Mouse (Mus musculus) G1E (cell line): Measurements from ENCODE around the gene Klk1b27. TPM values are rescaled to one million over a fixed set of nuclear protein-coding genes. Genes with fewer than 3 reads are reported as not detected.
"Not testable (repeated sequence)": the region's sequence is repeated elsewhere in the genome, so short reads cannot be mapped to it uniquely, and the experiment has no call there.

Experiments used
- ATAC-seq: 2 replicates; pipeline ENCODE4 v1.8.0; 2016; ENCODE audit warnings: mild to moderate bottlenecking; ENCODE audit not compliant: insufficient number of reproducible peaks, poor library complexity, low FRiP score, severe bottlenecking; ENCODE audit errors: extremely low read depth
- DNase-seq: peaks from one replicate; pipeline ENCODE4 v3.0.0; 2012; ENCODE audit warnings: low spot score
- H3K27me3 ChIP-seq: 2 replicates; pipeline ENCODE4 v1.6.1; 2012; ENCODE audit warnings: mild to moderate bottlenecking, low read length, inconsistent platforms; ENCODE audit not compliant: insufficient read depth
- H3K36me3 ChIP-seq: replicated peaks from 2 replicates; pipeline ENCODE3; 2012; ENCODE audit warnings: mild to moderate bottlenecking, inconsistent platforms
- H3K4me1 ChIP-seq: 2 replicates; pipeline ENCODE4 v1.6.1; 2012; ENCODE audit warnings: low read depth, low read length, inconsistent platforms, mixed read lengths; ENCODE audit not compliant: insufficient read depth
- H3K4me3 ChIP-seq: 2 replicates; pipeline ENCODE4 v1.5.1; 2012; ENCODE audit warnings: low read depth, mild to moderate bottlenecking, inconsistent platforms, low read length, moderate library complexity, mixed read lengths
- H3K9me3 ChIP-seq: replicated peaks from 2 replicates; pipeline ENCODE4 v1.6.1; 2012; ENCODE audit warnings: inconsistent platforms
- CTCF ChIP-seq: IDR thresholded peaks from 2 replicates; pipeline ENCODE4 v1.5.1; 2012; ENCODE audit warnings: low read depth, low read length, inconsistent platforms, mixed read lengths
- GATA1 ChIP-seq: IDR thresholded peaks from 2 replicates; pipeline ENCODE4 v1.6.1; 2012; ENCODE audit warnings: borderline replicate concordance, low read length, inconsistent platforms, mixed read lengths
- GATA2 ChIP-seq: IDR thresholded peaks from 2 replicates; pipeline ENCODE4 v1.6.1; 2012; ENCODE audit warnings: low read depth, low read length, inconsistent platforms, borderline replicate concordance
- POLR2AphosphoS5 ChIP-seq: IDR thresholded peaks from 2 replicates; pipeline ENCODE4 v1.6.1; 2012; ENCODE audit warnings: low read depth, low read length, inconsistent platforms; ENCODE audit not compliant: insufficient replicate concordance
- TAL1 ChIP-seq: conservative IDR thresholded peaks from 2 replicates; pipeline ENCODE4 v1.6.1; 2012; ENCODE audit warnings: low read depth, low read length, inconsistent platforms, mixed read lengths
- polyA plus RNA-seq: library from polyadenylated mRNA; stranded (reverse); fragments of >175 nt; gene quantifications from 2 replicates; pipeline ENCODE4 v1.2.3, GENCODE M21; 2012
- total RNA-seq, 2 experiments: library from RNA; stranded (forward) in 1 of 2; stranded (reverse) in 1 of 2; fragments of 200-1000 nt in 1 of 2; fragments of >200 nt in 1 of 2; fragmentation: Nextera tagmentation in 1 of 2; gene quantifications; 2 replicates each; pipeline ENCODE4 v1.2.3; 2014 to 2017

The Klk1b27 gene
- total RNA-seq (2014; fragmentation: Nextera tagmentation) (not detected in 2 replicates), total RNA-seq (2017) (0.16 TPM in 1 of 2 replicates, not detected in the other), polyA plus RNA-seq (not detected in 2 replicates)

DNA sequence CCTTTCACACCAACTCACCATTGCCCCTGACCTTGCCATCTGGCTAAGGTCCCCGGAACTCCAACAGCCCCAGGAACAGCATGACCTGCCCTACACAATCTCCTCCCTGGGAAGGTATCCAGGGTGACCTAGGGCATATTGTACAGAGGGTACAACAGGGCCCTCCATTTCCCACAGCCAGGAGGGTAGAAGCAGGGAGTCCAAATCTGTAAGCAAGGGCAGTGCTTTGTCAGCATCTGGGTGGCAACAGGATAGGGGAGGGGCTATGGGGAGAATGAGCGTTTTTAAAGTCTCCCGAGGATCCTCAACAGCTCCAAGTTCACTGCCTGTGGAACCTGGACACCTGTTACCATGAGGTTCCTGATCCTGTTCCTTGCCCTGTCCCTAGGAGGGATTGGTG, at the start of gene Klk1b27:
Gene Klk1b27 (plus strand): TSS at position 301 of the 400 bp plus-strand sequence.
- not testable (repeated sequence) for H3K9me3 ChIP-seq, H3K36me3 ChIP-seq, DNase-seq, ATAC-seq, H3K4me3 ChIP-seq, H3K27me3 ChIP-seq, H3K4me1 ChIP-seq

DNA sequence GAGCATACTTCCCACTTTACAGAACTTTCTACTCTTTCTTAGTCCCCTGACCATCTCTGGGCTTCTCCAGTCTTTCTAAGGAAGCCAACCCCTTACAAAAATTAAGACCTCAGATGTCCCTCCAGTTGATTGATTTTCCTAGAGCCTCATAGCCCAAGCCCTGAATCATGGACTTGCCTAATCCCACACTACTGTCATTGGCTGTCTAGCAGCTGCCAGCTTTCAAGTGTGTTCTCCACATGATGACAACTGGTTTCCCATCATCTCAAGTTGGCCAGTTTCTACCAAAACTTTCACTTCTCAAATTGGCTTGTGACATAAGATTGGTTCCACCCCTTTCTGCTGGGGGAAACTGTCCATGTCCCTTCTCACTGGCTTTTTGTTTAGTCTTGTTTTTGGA, 47.2 kb upstream of the Klk1b27 start:
- Histone ChIP-seq H3K4me1 (no peaks in the 10 kb centered on the region), H3K27me3 (no peaks in the 10 kb centered on the region), H3K4me3 (no peak overlapping the region), H3K36me3 (no peaks in the 10 kb centered on the region), H3K9me3 (no peaks in the 10 kb centered on the region)
- TF ChIP-seq TAL1 (no peak), GATA2 (no peak), POLR2AphosphoS5 (no peak), GATA1 (no peak), CTCF (no peak)
- no peak for ATAC-seq
- DNase-seq: no peak

DNA sequence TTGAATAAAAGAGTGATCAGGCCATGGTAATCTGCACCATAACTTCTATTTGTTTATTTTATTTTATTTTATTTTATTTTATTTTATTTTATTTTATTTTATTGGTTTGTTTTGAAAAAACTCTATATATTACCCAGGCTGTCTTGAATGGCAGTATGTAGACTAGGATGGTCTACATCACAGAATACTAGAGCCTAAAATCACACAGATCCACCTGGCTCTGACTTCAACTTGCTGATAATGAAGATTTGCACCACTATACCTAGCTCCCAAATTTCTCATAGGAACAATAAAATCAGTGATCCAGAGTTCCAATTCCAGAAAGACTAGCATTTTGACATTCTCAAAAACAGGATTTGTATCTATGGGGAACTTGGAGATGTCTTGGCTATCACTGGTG, 40.2 kb upstream of the Klk1b27 start, which contains the start of gene Klk1b26:
Gene Klk1b26 (plus strand): TSS at position 301 of the 400 bp plus-strand sequence.
- not testable (repeated sequence) for H3K27me3 ChIP-seq, H3K36me3 ChIP-seq

DNA sequence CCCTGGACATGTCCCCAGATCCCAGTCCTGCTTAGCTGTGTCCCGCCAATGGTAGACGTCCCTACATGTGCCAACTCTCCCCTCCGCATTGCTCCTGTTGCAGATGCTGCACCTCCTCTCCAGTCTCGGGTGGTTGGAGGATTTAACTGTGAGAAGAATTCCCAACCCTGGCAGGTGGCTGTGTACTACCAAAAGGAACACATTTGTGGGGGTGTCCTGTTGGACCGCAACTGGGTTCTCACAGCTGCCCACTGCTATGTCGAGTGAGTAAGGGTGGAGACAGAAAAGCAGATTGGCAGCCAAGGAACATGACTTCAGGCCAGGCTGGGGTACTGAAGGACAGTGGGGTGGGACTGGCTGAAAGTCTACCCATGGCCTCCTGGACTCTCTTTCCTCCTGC, 37.4 kb upstream of the Klk1b27 start:
- not testable (repeated sequence) for H3K4me3 ChIP-seq, DNase-seq, H3K36me3 ChIP-seq, H3K4me1 ChIP-seq, H3K9me3 ChIP-seq, H3K27me3 ChIP-seq, ATAC-seq

More for the DNA sequence above, 40.2 kb upstream of the Klk1b27 start, which contains the start of gene Klk1b26:
- H3K9me3 ChIP-seq, DNase-seq, H3K4me3 ChIP-seq, H3K4me1 ChIP-seq, ATAC-seq: not testable (repeated sequence)

DNA sequence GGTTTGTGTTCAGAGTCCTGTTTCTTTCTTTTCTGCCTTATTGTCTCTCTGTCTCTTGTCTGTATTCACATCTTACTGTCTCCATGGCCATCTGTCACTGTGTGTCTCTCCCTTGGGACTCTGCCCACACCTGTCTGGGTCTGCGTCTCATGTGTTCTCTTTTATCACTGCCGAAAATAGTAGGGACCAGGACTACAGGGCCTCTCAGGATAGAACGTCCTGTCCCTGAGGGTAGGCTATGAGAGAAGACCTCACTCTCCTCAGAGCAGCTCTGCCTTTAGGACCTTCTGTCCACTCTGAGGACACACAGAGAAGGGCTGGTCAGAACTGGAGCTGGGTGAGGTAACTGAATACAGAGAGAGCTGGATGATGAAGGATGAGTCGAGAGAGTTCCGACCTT, 37.0 kb upstream of the Klk1b27 start:
- Histone ChIP-seq H3K4me1 (no peaks in the 10 kb centered on the region), H3K4me3 (no peak overlapping the region), H3K9me3 (no peaks in the 10 kb centered on the region), H3K27me3 (no peaks in the 10 kb centered on the region), H3K36me3 (no peaks in the 10 kb centered on the region)
- ATAC-seq (no peak), DNase-seq (no peak)
- TF ChIP-seq CTCF (no peak), GATA1 (no peak), POLR2AphosphoS5 (no peak)

DNA sequence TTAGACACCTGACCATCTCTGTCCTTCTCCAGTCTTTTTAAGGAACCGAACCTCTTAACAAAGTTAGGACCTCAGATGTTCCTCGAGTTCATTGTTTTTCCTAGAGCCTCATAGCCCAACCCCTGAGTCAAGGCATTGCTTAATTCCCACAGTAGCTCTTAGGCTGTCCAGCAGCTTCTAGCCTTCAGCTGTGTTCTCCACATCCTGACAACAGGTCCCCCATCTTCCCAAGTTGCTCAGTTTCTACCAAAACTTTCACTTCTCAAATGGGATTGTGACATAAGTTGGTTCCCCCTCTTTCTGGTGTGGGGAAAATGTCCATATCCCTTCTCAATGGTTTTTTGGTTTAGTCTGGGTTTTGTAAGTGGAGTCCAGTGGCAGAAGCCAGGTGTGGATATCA, 20.0 kb downstream of the Klk1b27 start:
- Histone ChIP-seq H3K9me3 (no peaks in the 10 kb centered on the region), H3K27me3 (no peaks in the 10 kb centered on the region), H3K36me3 (no peaks in the 10 kb centered on the region), H3K4me3 (no peak overlapping the region), H3K4me1 (no peaks in the 10 kb centered on the region)
- TF ChIP-seq GATA2: no peak
- no peak for TF ChIP-seq TAL1
- no peak for TF ChIP-seq POLR2AphosphoS5
- no peak for TF ChIP-seq GATA1
- no peak for TF ChIP-seq CTCF
- no peak for ATAC-seq
- DNase-seq: no peak

DNA sequence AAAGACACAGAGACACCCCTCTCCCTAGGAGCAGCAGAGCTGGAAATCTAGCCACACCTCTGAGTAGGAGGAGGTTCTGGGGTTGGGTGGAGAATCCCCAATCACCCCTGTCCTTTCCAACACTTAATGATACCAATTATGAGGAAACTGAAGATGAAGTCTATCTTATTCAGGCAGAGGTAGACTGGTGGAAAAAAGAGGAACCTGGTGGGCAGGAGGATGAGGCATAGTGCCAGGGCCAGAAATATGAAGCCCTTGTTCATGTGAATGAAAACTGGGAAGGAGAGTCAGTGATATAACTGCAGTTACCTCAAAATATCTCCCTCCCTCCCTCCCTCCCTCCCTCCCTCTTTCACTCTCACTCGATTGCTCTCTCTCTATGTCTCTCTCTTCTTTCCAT, 25.6 kb downstream of the Klk1b27 start:
- DNase-seq (no peak), ATAC-seq (no peak)
- H3K9me3 ChIP-seq: no peaks in the 10 kb centered on the region
- H3K4me3 ChIP-seq: no peak overlapping the region
- H3K4me1 ChIP-seq: no peaks in the 10 kb centered on the region
- TF ChIP-seq TAL1 (no peak), GATA2 (no peak), CTCF (no peak), POLR2AphosphoS5 (no peak), GATA1 (no peak)
- H3K27me3 ChIP-seq: no peaks in the 10 kb centered on the region
- no peaks in the 10 kb centered on the region for H3K36me3 ChIP-seq

DNA sequence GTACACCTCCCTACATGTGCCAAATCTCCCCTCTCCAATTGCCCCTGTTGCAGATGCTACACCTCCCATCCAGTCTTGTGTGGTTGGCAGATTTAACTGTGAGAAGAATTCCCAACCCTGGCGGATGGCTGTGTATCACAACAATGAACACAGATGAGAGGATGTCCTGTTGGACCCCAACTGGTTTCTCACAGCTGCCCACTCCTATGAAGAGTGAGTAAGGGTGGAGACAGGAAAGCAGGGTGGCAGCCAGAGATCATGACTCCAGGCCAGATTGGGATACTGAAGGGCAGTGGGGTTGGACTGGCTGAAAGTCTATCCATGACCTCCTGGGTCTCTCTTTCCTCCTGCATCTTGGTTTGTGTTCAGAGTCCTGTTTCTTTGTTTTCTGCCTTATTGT, 44.0 kb downstream of the Klk1b27 start:
- ATAC-seq (no peak), DNase-seq (no peak)
- no peaks in the 10 kb centered on the region for H3K9me3 ChIP-seq
- H3K4me1 ChIP-seq: no peaks in the 10 kb centered on the region
- H3K27me3 ChIP-seq: no peaks in the 10 kb centered on the region
- no peaks in the 10 kb centered on the region for H3K36me3 ChIP-seq
- TF ChIP-seq CTCF: no peak
- TF ChIP-seq POLR2AphosphoS5: no peak
- no peak for TF ChIP-seq TAL1
- no peak for TF ChIP-seq GATA1
- TF ChIP-seq GATA2: no peak
- H3K4me3 ChIP-seq: no peak overlapping the region

DNA sequence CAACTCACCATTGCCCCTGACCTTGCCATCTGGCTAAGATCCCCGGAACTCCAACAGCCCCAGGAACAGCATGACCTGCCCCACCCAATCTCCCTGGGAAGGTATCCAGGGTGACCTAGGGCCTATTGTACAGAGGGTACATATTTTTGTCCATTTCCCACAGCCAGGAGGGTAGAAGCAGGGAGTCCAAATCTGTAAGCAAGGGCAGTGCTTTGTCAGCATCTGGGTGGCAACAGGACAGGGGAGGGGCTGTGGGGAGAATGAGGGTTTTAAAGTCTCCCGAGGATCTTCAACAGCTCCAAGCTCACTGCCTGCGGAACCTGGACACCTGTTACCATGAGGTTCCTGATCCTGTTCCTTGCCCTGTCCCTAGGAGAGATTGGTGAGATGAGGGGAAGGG, 49.9 kb downstream of the Klk1b27 start, which contains the start of gene Klk1b21:
Gene Klk1b21 (plus strand): TSS at position 301 of the 400 bp plus-strand sequence.
- not testable (repeated sequence) for DNase-seq, ATAC-seq

More for the DNA sequence above, 49.9 kb downstream of the Klk1b27 start, which contains the start of gene Klk1b21:
- H3K4me3 ChIP-seq, H3K27me3 ChIP-seq, H3K9me3 ChIP-seq, H3K4me1 ChIP-seq, H3K36me3 ChIP-seq: not testable (repeated sequence)
